Mouse (Mus musculus) intestine, embryonic 15.5 days (tissue): ENCODE measurements around the gene Kmt5b. TPM values are rescaled to one million over a fixed set of nuclear protein-coding genes. Genes with fewer than 3 reads are reported as not detected.

Experiments
- ATAC-seq: fragments of 200-750 bp; cut with Nextera tagmentation; 2 replicates; pipeline ENCODE4 v1.8.0; 2017; ENCODE audit warnings: moderate TSS enrichment, moderate library complexity
- H3K27ac ChIP-seq: fragments of 300-500 bp; sonication (generic); 2 replicates; pipeline ENCODE4 v1.5.1; 2015; ENCODE audit warnings: mild to moderate bottlenecking, inconsistent platforms
- H3K27me3 ChIP-seq: fragments of 300-500 bp; sonication (generic); replicated peaks from 2 replicates; pipeline ENCODE4 v1.6.1; 2015; ENCODE audit warnings: inconsistent platforms
- H3K36me3 ChIP-seq: fragments of 300-500 bp; sonication (generic); 2 replicates; pipeline ENCODE4 v1.6.1; 2015; ENCODE audit warnings: inconsistent platforms
- H3K4me1 ChIP-seq: fragments of 300-500 bp; sonication (generic); replicated peaks from 2 replicates; pipeline ENCODE4 v1.6.1; 2015; ENCODE audit warnings: inconsistent platforms
- H3K4me2 ChIP-seq: fragments of 300-500 bp; sonication (generic); replicated peaks from 2 replicates; pipeline ENCODE4 v1.6.1; 2015; ENCODE audit warnings: mild to moderate bottlenecking, inconsistent platforms
- H3K4me3 ChIP-seq: fragments of 300-500 bp; sonication (generic); replicated peaks from 2 replicates; pipeline ENCODE4 v1.5.1; 2015; ENCODE audit warnings: inconsistent platforms
- H3K9ac ChIP-seq: fragments of 300-500 bp; sonication (generic); 2 replicates; pipeline ENCODE4 v1.6.1; 2015; ENCODE audit warnings: inconsistent platforms
- H3K9me3 ChIP-seq: fragments of 300-500 bp; sonication (generic); 2 replicates; pipeline ENCODE4 v1.6.1; 2016; ENCODE audit warnings: inconsistent platforms
- WGBS: fragments of 180-500 bp; shearing (Covaris S2); methylation state at CpG from one replicate; pipeline ENCODE4 v1.1.7; 2015; 5-methylcytosine and 5-hydroxymethylcytosine counted together
- polyA plus RNA-seq: library from polyadenylated mRNA; unstranded; fragments of >200 nt; fragmentation: Nextera tagmentation; extraction: Ambion mirVana; gene quantifications from 2 replicates; pipeline ENCODE4 v1.2.1, GENCODE M21; 2015

Kmt5b gene
- polyA plus RNA-seq, 1 experiment from 2014 or later: 22.0 TPM

- Histone ChIP-seq H3K27me3 (no peaks in the 10 kb centered on the region), H3K9ac (no peak overlapping the region), H3K4me1 (peaks cover 14% of the 10 kb centered on the region), H3K9me3 (no peaks in the 10 kb centered on the region), H3K4me2 (no peak overlapping the region), H3K36me3 (no peaks in the 10 kb centered on the region), H3K27ac (peak overlapping the region; percentile 48; the same call in 1 of the 2 replicates), H3K4me3 (no peak overlapping the region)
- WGBS: 75% methylated on average over 7 of the region's 7 CpGs
- ATAC-seq: no peak
Observed at GRCm38 (mm10) chr19:3834301-3834700, 67.1 kb downstream of the Kmt5b start.

GRCm38 (mm10) chr19:3836791-3837190 lies 69.6 kb downstream of the Kmt5b start:
- WGBS: 91% methylated on average over 9 of the region's 9 CpGs
- H3K36me3 ChIP-seq: no peaks in the 10 kb centered on the region
- no peak for ATAC-seq
- no peaks in the 10 kb centered on the region for H3K9me3 ChIP-seq
- no peak overlapping the region for H3K4me3 ChIP-seq
- H3K9ac ChIP-seq: no peak overlapping the region
- H3K27me3 ChIP-seq: no peaks in the 10 kb centered on the region
- H3K4me1 ChIP-seq: peaks cover 14% of the 10 kb centered on the region
- H3K4me2 ChIP-seq: no peak overlapping the region
- H3K27ac ChIP-seq: no peak overlapping the region

DNA sequence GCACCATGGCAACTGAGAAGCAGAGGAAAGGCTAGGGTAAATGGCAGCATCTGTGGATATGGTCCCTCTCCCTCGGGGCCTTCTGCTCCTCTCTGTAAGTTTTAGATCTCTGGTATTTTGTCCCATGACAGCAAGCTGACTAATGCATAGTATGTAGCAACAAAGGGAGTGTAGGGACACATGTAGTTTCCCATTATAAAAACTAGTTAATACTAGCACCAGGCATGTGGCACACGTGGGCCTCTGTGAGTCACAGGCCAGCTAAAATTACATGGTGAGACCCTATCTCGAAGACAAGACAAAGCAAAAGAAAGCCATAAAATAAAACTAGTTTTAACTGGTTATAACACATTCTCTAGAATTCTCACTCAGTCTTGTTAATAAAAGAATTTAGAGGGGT lies 71.7 kb downstream of the Kmt5b start:
- Histone ChIP-seq H3K27ac (no peak overlapping the region), H3K4me1 (peaks cover 12% of the 10 kb centered on the region; the same call in 1 of the 2 replicates), H3K4me3 (no peak overlapping the region), H3K9me3 (no peaks in the 10 kb centered on the region), H3K9ac (no peak overlapping the region), H3K27me3 (no peaks in the 10 kb centered on the region), H3K36me3 (no peaks in the 10 kb centered on the region), H3K4me2 (no peak overlapping the region)
- no peak for ATAC-seq
- 76% methylated on average over 3 of the region's 3 CpGs for WGBS

DNA sequence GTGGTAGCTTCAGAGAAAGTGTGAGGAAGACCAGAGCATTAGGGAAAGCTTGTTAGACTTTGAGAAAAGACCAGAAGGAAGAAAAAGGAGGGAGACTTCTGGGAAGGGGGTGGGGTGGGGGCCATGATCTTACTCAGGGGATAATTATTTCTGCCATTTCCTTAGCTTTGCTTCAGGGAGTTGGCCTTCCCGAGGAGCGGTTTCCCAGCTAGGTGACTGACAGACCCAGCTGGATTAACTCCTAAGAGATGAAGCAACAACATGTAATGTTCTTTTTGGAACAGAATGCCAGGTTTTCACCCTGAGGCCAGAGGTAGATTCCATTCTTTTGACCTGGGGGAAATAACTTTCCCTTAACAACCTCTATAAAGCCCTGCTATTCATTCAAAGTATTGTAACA lies 72.5 kb downstream of the Kmt5b start:
- no peaks in the 10 kb centered on the region for H3K36me3 ChIP-seq
- WGBS: 49% methylated on average over 2 of the region's 2 CpGs
- no peak overlapping the region for H3K4me2 ChIP-seq
- peaks cover 8% of the 10 kb centered on the region; the same call in 1 of the 2 replicates for H3K4me1 ChIP-seq
- ATAC-seq: no peak
- no peak overlapping the region for H3K27ac ChIP-seq
- no peaks in the 10 kb centered on the region for H3K9me3 ChIP-seq
- H3K4me3 ChIP-seq: no peak overlapping the region
- no peaks in the 10 kb centered on the region for H3K27me3 ChIP-seq
- no peak overlapping the region for H3K9ac ChIP-seq

GRCm38 (mm10) chr19:3840214-3840651 lies 73.0 kb downstream of the Kmt5b start:
- no peak overlapping the region for H3K9ac ChIP-seq
- no peak overlapping the region for H3K4me3 ChIP-seq
- H3K27me3 ChIP-seq: no peaks in the 10 kb centered on the region
- H3K4me1 ChIP-seq: peaks cover 8% of the 10 kb centered on the region; the same call in 1 of the 2 replicates
- H3K4me2 ChIP-seq: no peak overlapping the region
- 36% methylated on average over 5 of the region's 5 CpGs for whole genome bisulfite sequencing
- no peak overlapping the region for H3K27ac ChIP-seq
- ATAC-seq: no peak; the same call in 1 of the 2 replicates
- no peaks in the 10 kb centered on the region for H3K36me3 ChIP-seq
- no peaks in the 10 kb centered on the region for H3K9me3 ChIP-seq

GRCm38 (mm10) chr19:3840685-3841084 lies 73.5 kb downstream of the Kmt5b start:
- Histone ChIP-seq H3K27me3 (no peaks in the 10 kb centered on the region), H3K36me3 (no peaks in the 10 kb centered on the region), H3K9ac (no peak overlapping the region), H3K4me2 (no peak overlapping the region), H3K4me3 (no peak overlapping the region), H3K9me3 (no peaks in the 10 kb centered on the region), H3K27ac (no peak overlapping the region), H3K4me1 (peaks cover 8% of the 10 kb centered on the region; the same call in 1 of the 2 replicates)
- WGBS: 69% methylated on average over 5 of the region's 5 CpGs
- no peak for ATAC-seq

GRCm38 (mm10) chr19:3842359-3843148 lies 75.3 kb downstream of the Kmt5b start:
- H3K27me3 ChIP-seq: no peaks in the 10 kb centered on the region
- 37% methylated on average over 12 of the region's 12 CpGs for WGBS
- peak overlapping the region; percentile 58; the same call in 1 of the 2 replicates for H3K27ac ChIP-seq
- H3K9ac ChIP-seq: no peak overlapping the region
- peak overlapping the region; percentile 30 for H3K4me2 ChIP-seq
- H3K4me1 ChIP-seq: peaks cover 8% of the 10 kb centered on the region; the same call in 1 of the 2 replicates
- H3K9me3 ChIP-seq: no peaks in the 10 kb centered on the region
- peak; percentile 85 for ATAC-seq
- no peaks in the 10 kb centered on the region for H3K36me3 ChIP-seq
- H3K4me3 ChIP-seq: no peak overlapping the region

DNA sequence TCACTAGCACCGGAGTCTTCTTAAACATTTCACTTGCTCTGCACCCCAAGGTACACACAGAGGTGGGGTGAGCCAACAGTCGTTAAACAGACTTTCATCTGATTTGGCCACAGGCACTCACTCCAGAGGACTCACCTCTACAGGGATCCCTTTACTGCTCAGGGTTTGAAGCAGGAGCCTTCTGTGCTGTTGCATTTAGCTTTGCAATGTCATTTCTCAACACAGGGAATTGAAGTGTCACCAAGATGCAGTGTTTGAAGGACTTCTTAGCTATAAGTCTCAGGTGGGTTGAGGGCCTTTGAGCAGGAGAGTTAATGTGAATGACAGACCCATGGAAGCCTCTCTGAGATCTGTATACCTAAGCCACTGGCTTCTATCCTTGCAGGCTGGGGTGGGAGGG lies 76.4 kb downstream of the Kmt5b start:
- Histone ChIP-seq H3K27me3 (no peaks in the 10 kb centered on the region), H3K4me1 (peaks cover 11% of the 10 kb centered on the region; the same call in 1 of the 2 replicates), H3K9ac (no peak overlapping the region), H3K4me3 (no peak overlapping the region), H3K9me3 (no peaks in the 10 kb centered on the region), H3K36me3 (no peaks in the 10 kb centered on the region), H3K27ac (no peak overlapping the region), H3K4me2 (no peak overlapping the region)
- ATAC-seq: no peak
- 68% methylated on average over 2 of the region's 2 CpGs for WGBS

DNA sequence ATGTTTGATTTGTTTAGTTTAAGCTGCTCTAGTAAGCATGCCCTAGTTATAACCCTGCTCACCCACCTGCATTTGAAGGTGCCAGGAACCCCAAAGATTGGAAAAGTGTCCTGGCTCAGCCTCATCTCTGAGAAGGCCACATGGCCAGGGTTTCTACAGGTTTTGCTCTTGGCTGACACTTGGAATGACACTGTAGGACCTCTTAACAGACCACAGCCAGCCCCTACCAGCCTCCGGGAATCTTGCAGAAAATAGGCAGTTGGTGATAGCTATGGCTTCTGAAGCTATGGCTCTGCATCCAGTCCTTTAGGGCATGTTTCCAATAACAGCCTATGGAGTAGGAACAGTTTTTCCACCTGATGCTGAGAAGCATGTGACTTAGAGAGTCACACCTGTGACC lies 77.6 kb downstream of the Kmt5b start:
- no peak for ATAC-seq
- no peak overlapping the region for H3K4me3 ChIP-seq
- 94% methylated on average over 1 of the region's 1 CpGs for WGBS
- H3K4me2 ChIP-seq: no peak overlapping the region
- peaks cover 15% of the 10 kb centered on the region; the same call in 1 of the 2 replicates for H3K4me1 ChIP-seq
- H3K9ac ChIP-seq: no peak overlapping the region
- no peaks in the 10 kb centered on the region for H3K9me3 ChIP-seq
- H3K36me3 ChIP-seq: no peaks in the 10 kb centered on the region
- no peaks in the 10 kb centered on the region for H3K27me3 ChIP-seq
- no peak overlapping the region for H3K27ac ChIP-seq

DNA sequence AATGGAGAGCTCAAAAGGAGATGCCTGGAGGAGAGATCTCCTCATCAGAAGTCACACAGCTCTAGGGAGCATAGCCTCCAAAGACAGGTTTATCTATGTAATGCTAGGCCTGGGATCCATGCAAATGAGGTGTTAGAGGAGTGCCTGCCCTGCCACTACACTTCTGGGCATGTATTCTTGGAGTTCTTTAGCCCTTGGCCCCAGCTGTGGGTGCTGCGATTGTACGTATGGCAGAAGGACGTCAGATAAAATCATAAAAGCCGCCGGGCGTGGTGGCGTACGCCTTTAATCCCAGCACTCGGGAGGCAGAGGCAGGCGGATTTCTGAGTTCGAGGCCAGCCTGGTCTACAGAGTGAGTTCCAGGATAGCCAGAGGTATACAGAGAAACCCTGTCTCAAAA lies 78.1 kb downstream of the Kmt5b start:
- Histone ChIP-seq H3K9ac (no peak overlapping the region), H3K9me3 (no peaks in the 10 kb centered on the region), H3K4me2 (no peak overlapping the region), H3K27ac (no peak overlapping the region), H3K4me3 (no peak overlapping the region), H3K4me1 (peaks cover 15% of the 10 kb centered on the region; the same call in 1 of the 2 replicates), H3K27me3 (no peaks in the 10 kb centered on the region), H3K36me3 (no peaks in the 10 kb centered on the region)
- WGBS: 86% methylated on average over 11 of the region's 11 CpGs
- no peak for ATAC-seq

DNA sequence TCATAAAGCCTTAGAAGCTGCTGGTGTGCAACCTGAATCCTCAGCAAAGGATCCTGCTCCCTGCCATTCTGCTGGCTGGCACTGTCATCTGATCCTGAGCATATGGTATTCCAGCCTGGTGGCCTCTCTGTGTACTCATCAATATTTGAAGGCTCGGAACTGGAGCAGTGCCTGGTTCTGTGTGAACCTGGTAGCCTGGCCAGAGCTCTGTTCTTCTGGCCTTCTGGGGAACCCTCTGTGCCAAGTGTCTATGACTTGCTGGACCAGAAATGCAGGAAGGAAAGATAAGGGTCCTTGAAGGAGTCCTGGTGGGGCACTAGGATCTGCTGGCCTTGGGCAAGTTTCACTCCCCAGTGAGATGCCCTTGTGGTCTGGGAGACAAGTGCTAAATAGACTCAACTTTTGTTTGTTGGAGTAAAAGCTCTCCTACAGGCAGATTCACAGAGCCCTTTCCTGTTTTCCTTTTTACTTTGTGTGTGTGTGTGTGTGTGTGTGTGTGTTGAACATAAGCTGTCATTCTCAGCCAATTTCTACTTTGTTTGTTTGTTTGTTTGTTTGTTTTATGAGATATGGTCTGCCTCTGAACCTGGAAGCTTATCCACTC lies 78.7 kb downstream of the Kmt5b start:
- no peaks in the 10 kb centered on the region for H3K9me3 ChIP-seq
- H3K4me2 ChIP-seq: no peak overlapping the region
- H3K27me3 ChIP-seq: no peaks in the 10 kb centered on the region
- no peaks in the 10 kb centered on the region for H3K36me3 ChIP-seq
- no peak overlapping the region for H3K4me3 ChIP-seq
- 66% methylated on average over 1 of the region's 1 CpGs for WGBS
- peaks cover 17% of the 10 kb centered on the region for H3K4me1 ChIP-seq
- ATAC-seq: no peak
- no peak overlapping the region for H3K9ac ChIP-seq
- H3K27ac ChIP-seq: no peak overlapping the region

DNA sequence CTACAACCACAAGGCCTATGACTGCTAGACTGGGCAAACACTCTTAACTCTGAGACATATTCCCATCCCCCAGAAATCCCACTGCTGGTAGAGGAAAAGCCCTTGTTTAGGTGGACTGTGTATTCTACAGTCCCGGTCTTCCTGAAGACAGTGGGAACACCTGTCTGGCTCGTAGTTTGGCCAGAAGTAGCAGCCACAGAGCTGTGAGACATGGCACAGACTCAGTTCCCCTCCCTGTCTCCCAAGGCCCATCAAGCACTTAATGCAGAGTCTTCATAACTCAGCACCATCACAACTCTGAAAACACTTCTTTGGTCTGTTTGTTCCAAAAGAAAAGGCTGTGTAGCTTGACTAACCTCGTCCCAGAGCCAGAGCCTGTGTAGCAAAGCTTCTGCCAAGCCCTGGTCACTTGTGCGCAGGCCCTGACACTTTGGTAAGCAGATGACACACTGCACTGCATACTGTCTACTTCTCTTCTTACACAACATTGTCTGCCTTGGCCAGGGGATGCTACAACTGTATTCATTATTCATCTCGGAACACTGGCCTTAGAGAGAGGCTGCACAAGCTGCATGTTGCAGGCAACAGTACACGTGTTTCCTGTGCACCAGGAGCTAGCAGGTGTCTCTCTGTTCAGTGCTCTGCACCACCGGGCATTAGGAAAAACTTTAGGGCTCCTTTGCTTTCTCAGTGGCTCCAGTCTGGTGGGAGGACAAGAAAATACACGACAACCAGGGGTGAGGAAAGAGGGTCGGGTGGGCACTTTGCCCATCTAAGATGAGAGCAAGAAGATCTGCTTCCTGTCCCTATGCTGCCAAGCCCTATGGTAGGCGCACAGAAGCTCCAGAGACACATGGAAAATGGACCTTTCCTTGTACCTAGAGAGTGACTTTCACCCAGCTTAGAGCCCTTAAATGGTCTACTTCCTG lies 79.7 kb downstream of the Kmt5b start:
- no peak overlapping the region for H3K4me2 ChIP-seq
- H3K4me1 ChIP-seq: peaks cover 22% of the 10 kb centered on the region
- WGBS: 77% methylated on average over 10 of the region's 10 CpGs
- no peak overlapping the region for H3K4me3 ChIP-seq
- H3K9ac ChIP-seq: no peak overlapping the region
- H3K27me3 ChIP-seq: no peaks in the 10 kb centered on the region
- H3K9me3 ChIP-seq: no peaks in the 10 kb centered on the region
- no peak overlapping the region for H3K27ac ChIP-seq
- ATAC-seq: no peak
- no peaks in the 10 kb centered on the region for H3K36me3 ChIP-seq
